Mouse (Mus musculus) lung, postnatal 0 days (tissue): ENCODE data around the gene Tmem74b.
A peak's percentile ranks its signal among the peaks of the same experiment; 100 is the strongest.

Source experiments
- CTCF ChIP-seq: IDR thresholded peaks from 2 replicates; pipeline ENCODE4 v1.5.1; 2016; ENCODE audit warnings: antibody characterized with exemption, mild to moderate bottlenecking
- EP300 ChIP-seq: IDR thresholded peaks from 2 replicates; pipeline ENCODE4 v1.6.1; 2016; ENCODE audit warnings: antibody characterized with exemption, mild to moderate bottlenecking, control low read depth

DNA sequence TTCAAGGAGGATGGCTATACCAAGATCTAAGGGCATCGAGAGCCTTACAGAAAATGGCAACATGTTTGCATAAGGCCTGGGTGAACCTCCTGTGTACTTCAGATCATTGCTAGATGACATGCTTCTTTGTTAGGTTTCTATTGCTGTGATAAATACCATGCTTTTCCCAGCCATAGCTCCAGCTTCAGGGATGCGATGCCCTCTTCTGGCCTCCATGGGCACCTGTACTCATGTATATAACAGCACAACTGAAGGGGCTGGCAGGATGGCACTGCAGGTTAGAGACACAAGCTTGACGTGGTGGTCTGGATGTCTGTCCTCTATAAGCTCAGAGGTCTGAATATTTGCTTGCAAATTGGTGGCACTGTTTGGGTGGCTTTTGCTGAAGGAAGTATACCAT lies 19.5 kb upstream of the Tmem74b start:
- TF ChIP-seq CTCF, result peak; percentile 70
- no peak for TF ChIP-seq EP300
